In the genomic region with DNA sequence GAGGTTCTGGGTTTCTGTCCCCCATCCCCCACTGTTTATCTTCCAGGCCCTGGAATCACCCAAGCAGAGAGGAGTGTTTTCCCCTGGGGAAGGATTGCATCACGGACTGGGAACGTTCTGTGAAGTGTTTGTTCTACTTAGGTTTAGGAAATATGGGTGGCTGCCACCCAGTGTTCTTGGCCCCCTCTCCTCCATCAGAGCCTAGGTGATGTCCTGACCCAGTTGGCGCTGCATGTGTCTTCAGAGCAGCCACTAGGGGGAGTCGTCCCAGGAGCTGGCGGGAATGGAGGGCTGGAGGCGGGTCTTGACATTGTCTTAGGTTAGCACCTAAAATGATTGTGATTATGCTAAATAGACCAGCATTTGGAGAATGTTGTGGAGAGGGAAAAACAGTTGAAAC, we compare ENCODE assay signal across 10 mouse cellular contexts. TPM values are rescaled to one million over a fixed set of nuclear protein-coding genes. Genes with fewer than 3 reads are reported as not detected.
DNase-seq lines count a peak whose midpoint lies in the region; ATAC-seq and TF ChIP-seq lines count a peak whose summit lies in the region.
"Had no signal": no experiment of that assay in that cellular context is flagged by ENCODE, and none has a peak within 500 bp of the region (broad histone marks: within the 10 kb centered on the region; RNA-seq: fewer than 3 reads in every experiment).

No protein-coding gene starts in this region.

- WGBS in heart, embryonic 11.5 days (ENCODE audit: insufficient replicate concordance): 73% methylated on average over 6 of the region's 6 CpGs
- WGBS in lung, embryonic 16.5 days: 66% methylated on average over 6 of the region's 6 CpGs
- 91% methylated on average over 6 of the region's 6 CpGs for WGBS in forebrain, embryonic 10.5 days
- WGBS in intestine, embryonic 16.5 days: 78% methylated on average over 6 of the region's 6 CpGs
- 89% methylated on average over 6 of the region's 6 CpGs for WGBS in forebrain, postnatal 0 days

- H3K9me3 ChIP-seq in heart, embryonic 11.5 days (replicated peaks; ENCODE audit: control insufficient read depth, low read length): no peaks in the 10 kb centered on the region
- H3K9me3 ChIP-seq in lung, embryonic 16.5 days (ENCODE audit: control insufficient read depth, low read length): no peaks in the 10 kb centered on the region; the same call in 1 of the 2 replicates
- H3K9me3 ChIP-seq in forebrain, embryonic 10.5 days: no peaks in the 10 kb centered on the region
- no peaks in the 10 kb centered on the region for H3K9me3 ChIP-seq in intestine, embryonic 16.5 days (ENCODE audit: control insufficient read depth, low read length)
- H3K9me3 ChIP-seq in forebrain, postnatal 0 days (ENCODE audit: low read length): no peaks in the 10 kb centered on the region
- H3K9me3 ChIP-seq: hindbrain, embryonic 13.5 days had no signal

- H3ac ChIP-seq in C2C12 (ENCODE audit: control insufficient read depth, insufficient read length, low read depth): no peak overlapping the region

- no peaks in the 10 kb centered on the region for H3K79me3 ChIP-seq in C2C12 (ENCODE audit: low read depth)

- no peaks in the 10 kb centered on the region for H3K27me3 ChIP-seq in heart, embryonic 11.5 days (ENCODE audit: control insufficient read depth, insufficient read depth, low read length)
- H3K27me3 ChIP-seq in C2C12 (ENCODE audit: control insufficient read depth, insufficient read depth, insufficient read length): no peaks in the 10 kb centered on the region
- H3K27me3 ChIP-seq in lung, embryonic 16.5 days (ENCODE audit: control insufficient read depth, insufficient read depth, low read depth, low read length): no peaks in the 10 kb centered on the region
- no peaks in the 10 kb centered on the region for H3K27me3 ChIP-seq in forebrain, embryonic 10.5 days (ENCODE audit: poor library complexity, severe bottlenecking)
- H3K27me3 ChIP-seq in intestine, embryonic 16.5 days (replicated peaks; ENCODE audit: control insufficient read depth, insufficient read depth, low read length): no peaks in the 10 kb centered on the region
- H3K27me3 ChIP-seq in forebrain, postnatal 0 days (ENCODE audit: insufficient read depth, low read length): no peaks in the 10 kb centered on the region
- H3K27me3 ChIP-seq: hindbrain, embryonic 13.5 days had no signal

- peak; percentile 71 for DNase-seq in heart, adult 8-10 months (ENCODE audit: low spot score)
- peak; percentile 23 for DNase-seq in adrenal gland, postnatal 25 days
- no peak for DNase-seq in forebrain, embryonic 10.5 days (ENCODE audit: extremely low spot score, low spot score)
- no peak for DNase-seq in forebrain, postnatal 0 days
- DNase-seq: right cerebral cortex, postnatal 25 days had no signal

- H3K4me3 ChIP-seq in heart, embryonic 11.5 days (ENCODE audit: low read depth, low read length): no peak overlapping the region
- no peak overlapping the region for H3K4me3 ChIP-seq in C2C12 (ENCODE audit: insufficient read depth, poor library complexity, severe bottlenecking)
- H3K4me3 ChIP-seq in lung, embryonic 16.5 days (ENCODE audit: low read length): no peak overlapping the region
- no peak overlapping the region for H3K4me3 ChIP-seq in forebrain, embryonic 10.5 days
- H3K4me3 ChIP-seq in intestine, embryonic 16.5 days (ENCODE audit: low read length): no peak overlapping the region
- H3K4me3 ChIP-seq in forebrain, postnatal 0 days (ENCODE audit: low read depth, low read length): no peak overlapping the region
- H3K4me3 ChIP-seq: hindbrain, embryonic 13.5 days had no signal

- TF ChIP-seq CTCF in C2C12 (IDR thresholded peaks at IDR 0.05; ENCODE audit: control insufficient read depth, insufficient read depth, insufficient read length): no peak
- no peak for TF ChIP-seq CTCF in forebrain, postnatal 0 days (IDR thresholded peaks at IDR 0.05; ENCODE audit: low read depth)

- no peak overlapping the region for H3K9ac ChIP-seq in heart, embryonic 11.5 days (ENCODE audit: low read depth, low read length)
- no peak overlapping the region for H3K9ac ChIP-seq in lung, embryonic 16.5 days (ENCODE audit: low read length)
- no peak overlapping the region for H3K9ac ChIP-seq in intestine, embryonic 16.5 days (ENCODE audit: low read depth, low read length)
- no peak overlapping the region for H3K9ac ChIP-seq in forebrain, postnatal 0 days
- H3K9ac ChIP-seq: hindbrain, embryonic 13.5 days had no signal

- no peaks in the 10 kb centered on the region for H3K79me2 ChIP-seq in C2C12 (ENCODE audit: control insufficient read depth, insufficient read depth)

- no peaks in the 10 kb centered on the region for H3K36me3 ChIP-seq in heart, embryonic 11.5 days (ENCODE audit: control insufficient read depth, insufficient read depth, low read length)
- H3K36me3 ChIP-seq in C2C12 (ENCODE audit: control insufficient read depth, insufficient read depth): no peaks in the 10 kb centered on the region
- H3K36me3 ChIP-seq in lung, embryonic 16.5 days (ENCODE audit: control insufficient read depth, insufficient read depth, low read length): no peaks in the 10 kb centered on the region
- H3K36me3 ChIP-seq in forebrain, embryonic 10.5 days (replicated peaks): no peaks in the 10 kb centered on the region
- H3K36me3 ChIP-seq in intestine, embryonic 16.5 days (ENCODE audit: control insufficient read depth, insufficient read depth, low read length): no peaks in the 10 kb centered on the region
- no peaks in the 10 kb centered on the region for H3K36me3 ChIP-seq in forebrain, postnatal 0 days (ENCODE audit: insufficient read depth)
- H3K36me3 ChIP-seq: hindbrain, embryonic 13.5 days had no signal

- H3K27ac ChIP-seq in heart, embryonic 11.5 days (ENCODE audit: low read depth, low read length): no peak overlapping the region
- no peak overlapping the region for H3K27ac ChIP-seq in lung, embryonic 16.5 days (ENCODE audit: low read length)
- no peak overlapping the region for H3K27ac ChIP-seq in forebrain, embryonic 10.5 days
- H3K27ac ChIP-seq in intestine, embryonic 16.5 days (ENCODE audit: low read length): no peak overlapping the region
- H3K27ac ChIP-seq in forebrain, postnatal 0 days (ENCODE audit: low read depth, low read length): no peak overlapping the region
- H3K27ac ChIP-seq: hindbrain, embryonic 13.5 days had no signal

- ATAC-seq in heart, embryonic 11.5 days (replicated peaks; ENCODE audit: insufficient number of reproducible peaks, low FRiP score, low TSS enrichment): no peak
- peak; percentile 54; the same call in 1 of the 2 replicates for ATAC-seq in lung, embryonic 16.5 days (ENCODE audit: low read depth)
- ATAC-seq in intestine, embryonic 16.5 days: no peak
- no peak for ATAC-seq in forebrain, postnatal 0 days

- no peak overlapping the region for H3K4me2 ChIP-seq in heart, embryonic 11.5 days
- H3K4me2 ChIP-seq in lung, embryonic 16.5 days (ENCODE audit: low read depth, low read length): no peak overlapping the region
- H3K4me2 ChIP-seq in intestine, embryonic 16.5 days (ENCODE audit: low read depth, low read length): no peak overlapping the region
- no peak overlapping the region for H3K4me2 ChIP-seq in forebrain, postnatal 0 days (ENCODE audit: low read depth)
- H3K4me2 ChIP-seq: hindbrain, embryonic 13.5 days had no signal

- H3K4me1 ChIP-seq in heart, embryonic 11.5 days (ENCODE audit: control insufficient read depth, insufficient read depth, low read length): no peaks in the 10 kb centered on the region; the same call in 1 of the 2 replicates
- no peaks in the 10 kb centered on the region for H3K4me1 ChIP-seq in lung, embryonic 16.5 days (replicated peaks; ENCODE audit: control insufficient read depth, insufficient read depth, low read length)
- H3K4me1 ChIP-seq in forebrain, embryonic 10.5 days: peaks cover 12% of the 10 kb centered on the region
- no peaks in the 10 kb centered on the region for H3K4me1 ChIP-seq in intestine, embryonic 16.5 days (ENCODE audit: control insufficient read depth, insufficient read depth, low read length)
- no peaks in the 10 kb centered on the region for H3K4me1 ChIP-seq in forebrain, postnatal 0 days (ENCODE audit: insufficient read depth)

TF ChIP-seq in C2C12, 6 proteins besides CTCF, POLR2A, EP300 and RAD21:
- no peak for TF ChIP-seq MAX (IDR thresholded peaks at IDR 0.05)
- no peak for TF ChIP-seq MYOD1 (IDR thresholded peaks at IDR 0.05; ENCODE audit: control insufficient read depth, insufficient read length, low read depth)
- TF ChIP-seq USF1 (IDR thresholded peaks at IDR 0.05; ENCODE audit: low read depth): no peak
- TF ChIP-seq CEBPB (IDR thresholded peaks at IDR 0.05; ENCODE audit: low read depth): peak; percentile 87
- TF ChIP-seq FOSL1 (IDR thresholded peaks at IDR 0.05; ENCODE audit: insufficient read depth, low read length, poor library complexity, severe bottlenecking): no peak
- TF ChIP-seq MYOG (IDR thresholded peaks at IDR 0.05; ENCODE audit: control insufficient read depth, extremely low read depth, insufficient read length): no peak
TF ChIP-seq in C2C12: peak in this region for 1.

RNA-seq across cellular contexts. Expression of gene Tead1, which starts 34.4 kb away (rescaled TPM):
- total RNA-seq in heart, adult 8-10 months (2022): 100 to 1,000 TPM; 166 to 191 (median 175) TPM
- polyA plus RNA-seq in heart, embryonic 11.5 days (2014; fragmentation: Nextera tagmentation; extraction: Ambion mirVana): 23.2 and 35.5 TPM in 2 replicates
- 25.1 TPM for polyA plus RNA-seq in C2C12 (2012; fragmentation: generic; extraction: Trizol)
- 55.9 and 73.4 TPM in 2 replicates for total RNA-seq in adrenal gland, postnatal 25 days (2021)
- polyA plus RNA-seq in lung, embryonic 16.5 days (2015; fragmentation: Nextera tagmentation; extraction: Ambion mirVana): 20.1 and 22.5 TPM in 2 replicates
- 18.1 and 18.4 TPM in 2 replicates for polyA plus RNA-seq in forebrain, embryonic 10.5 days (2016; fragmentation: Nextera tagmentation; extraction: Ambion mirVana)
- 9.5 and 10.9 TPM in 2 replicates for polyA plus RNA-seq in intestine, embryonic 16.5 days (2015; fragmentation: Nextera tagmentation; extraction: Ambion mirVana)
- 14.9 and 20.1 TPM in 2 replicates for total RNA-seq in forebrain, postnatal 0 days (2014; rRNA removed)
- 1.9 and 7.8 TPM in 2 replicates for polyA plus RNA-seq in forebrain, postnatal 0 days (2015; fragmentation: Nextera tagmentation; extraction: Ambion mirVana)

Comparison
In these comparisons a context has a peak if more than half of its experiments do, and no peak if none do; other contexts are left out.
1. DNase-seq: peak in heart, adult 8-10 months (single experiment) and adrenal gland, postnatal 25 days (single experiment); none in forebrain, embryonic 10.5 days (single experiment) and forebrain, postnatal 0 days (single experiment).